In genomic region chr1:61030532-61030931, GRCm38 (mm10) we compare ENCODE assay signal across 25 mouse cellular contexts. TPM values are rescaled to one million over a fixed set of nuclear protein-coding genes. Genes with fewer than 3 reads are reported as not detected.
A peak's percentile ranks its signal among the peaks of the same experiment; 100 is the strongest.
DNase-seq lines count a peak whose midpoint lies in the region; ATAC-seq and TF ChIP-seq lines count a peak whose summit lies in the region.
"Had no signal": no experiment of that assay in that cellular context is flagged by ENCODE, and none has a peak within 500 bp of the region (broad histone marks: within the 10 kb centered on the region; RNA-seq: fewer than 3 reads in every experiment).

No protein-coding gene starts in this region.

- no peaks in the 10 kb centered on the region for H3K4me1 ChIP-seq in thymus, adult 2 months (replicated peaks; ENCODE audit: control insufficient read depth, insufficient read depth, low read length)
- H3K4me1 ChIP-seq: embryonic facial prominence, embryonic 12.5 days; embryonic facial prominence, embryonic 15.5 days; hindbrain, embryonic 12.5 days; hindbrain, embryonic 15.5 days had no signal

- peak; percentile 50 for DNase-seq in CD4-positive, CD25-positive, alpha-beta regulatory T cell, adult 2 months (ENCODE audit: low read depth, low spot score)
- DNase-seq in T-cell, adult 2 months (ENCODE audit: low spot score), result peak; percentile 6
- no peak for DNase-seq in thymus, postnatal 0 days (ENCODE audit: low spot score)
- no peak for DNase-seq in thymus, adult 2 months
- DNase-seq in kidney, postnatal 14 days, result no peak
- DNase-seq: adrenal gland, postnatal 10 days; adrenal gland, postnatal 36 days; B cell, adult 2 months; cerebellum, adult 2 months; cerebellum, adult 9-11 months; cerebellum, postnatal 25 days; forebrain, postnatal 0 days; gastrocnemius, postnatal 25 days; heart, adult 2 months; kidney, adult 18-20 months had no signal

- no peaks in the 10 kb centered on the region for H3K27me3 ChIP-seq in thymus, adult 2 months (ENCODE audit: control insufficient read depth, insufficient read depth, low read length)
- H3K27me3 ChIP-seq: CH12.LX; embryonic facial prominence, embryonic 12.5 days; embryonic facial prominence, embryonic 15.5 days; hindbrain, embryonic 12.5 days; hindbrain, embryonic 15.5 days had no signal

- no peak for TF ChIP-seq CTCF in thymus, adult 2 months (IDR thresholded peaks at IDR 0.05; ENCODE audit: borderline replicate concordance, control insufficient read depth, extremely low read depth, insufficient read depth, low read length, poor library complexity)

- peak; percentile 36 for ATAC-seq in inflammation-experienced regulatory T-cells, adult 6 months
- ATAC-seq: forebrain, embryonic 14.5 days; forebrain, postnatal 0 days; intestine, embryonic 16.5 days had no signal

- no peaks in the 10 kb centered on the region for H3K36me3 ChIP-seq in thymus, adult 2 months (ENCODE audit: control insufficient read depth, insufficient read depth, low read length)
- H3K36me3 ChIP-seq: embryonic facial prominence, embryonic 12.5 days; embryonic facial prominence, embryonic 15.5 days; G1E; hindbrain, embryonic 12.5 days; hindbrain, embryonic 15.5 days had no signal

- H3K4me3 ChIP-seq in thymus, adult 2 months (ENCODE audit: control insufficient read depth, insufficient read depth, low read length), result no peak overlapping the region
- H3K4me3 ChIP-seq: embryonic facial prominence, embryonic 12.5 days; embryonic facial prominence, embryonic 15.5 days; heart, adult 2 months; hindbrain, embryonic 12.5 days; hindbrain, embryonic 15.5 days had no signal

- TF ChIP-seq POLR2A in thymus, adult 2 months (IDR thresholded peaks at IDR 0.05; ENCODE audit: control insufficient read depth, extremely low read depth, insufficient read depth, low read length, poor library complexity), result no peak

- no peak overlapping the region for H3K27ac ChIP-seq in thymus, adult 2 months (ENCODE audit: control insufficient read depth, insufficient read depth, low read length)
- H3K27ac ChIP-seq: embryonic facial prominence, embryonic 12.5 days; embryonic facial prominence, embryonic 15.5 days; heart, adult 2 months; hindbrain, embryonic 12.5 days; hindbrain, embryonic 15.5 days had no signal

RNA-seq across cellular contexts. Expression of gene Icos, which starts 52.8 kb away (rescaled TPM):
- polyA plus RNA-seq in inflammation-experienced regulatory T-cells, adult 6 months (2017; shearing (Covaris generic)), result 100 to 1,000 TPM; 358 to 373 (median 359) TPM
- 22.6 and 22.7 TPM in 2 replicates for polyA plus RNA-seq in thymus, postnatal 0 days (2015; fragmentation: Nextera tagmentation; extraction: Ambion mirVana)
- 8.1 and 8.9 TPM in 2 replicates for polyA plus RNA-seq in thymus, adult 2 months (2012; rRNA removed)
- polyA plus RNA-seq: cerebellum, adult 2 months; forebrain, embryonic 11.5 days; G1E; hindbrain, embryonic 15.5 days had no signal

Comparison
In these comparisons a context has a peak if more than half of its experiments do, and no peak if none do; other contexts are left out.
1. DNase-seq: peak in CD4-positive, CD25-positive, alpha-beta regulatory T cell, adult 2 months (single experiment) and T-cell, adult 2 months (single experiment); none in thymus, postnatal 0 days (single experiment), thymus, adult 2 months (single experiment) and kidney, postnatal 14 days (single experiment).
2. RNA of gene Icos, which starts 52.8 kb away (polyA plus RNA-seq): 358 to 373 TPM in inflammation-experienced regulatory T-cells, adult 6 months; 22.6 to 22.7 TPM in thymus, postnatal 0 days and 8.1 to 8.9 TPM in thymus, adult 2 months; every median in the first group is over 10 times any median in the second.